Mouse (Mus musculus): Measurements from ENCODE around the gene Mapkap1. TPM values are rescaled to one million over a fixed set of nuclear protein-coding genes. Genes with fewer than 3 reads are reported as not detected.

The Mapkap1 gene
- polyA plus RNA-seq, 1 experiment = 52.1 TPM

- H3K4me3 ChIP-seq (ENCODE audit: control insufficient read depth, low read depth, low read length) = no peak overlapping the region
- H3K27me3 ChIP-seq (ENCODE audit: control insufficient read depth, insufficient read depth, low read length) = no peaks in the 10 kb centered on the region
- TF ChIP-seq CTCF (IDR thresholded peaks at IDR 0.05; ENCODE audit: control insufficient read depth, insufficient read depth, insufficient replicate concordance, low read depth, low read length) = no peak
- no peak for TF ChIP-seq POLR2A (IDR thresholded peaks at IDR 0.05; ENCODE audit: control insufficient read depth, low read depth, low read length)
- H3K27ac ChIP-seq (ENCODE audit: control insufficient read depth, insufficient read depth, low read depth, low read length) = no peak overlapping the region
- H3K4me1 ChIP-seq (ENCODE audit: control insufficient read depth, insufficient read depth, low read length) = no peaks in the 10 kb centered on the region
- no peaks in the 10 kb centered on the region for H3K36me3 ChIP-seq (ENCODE audit: control insufficient read depth, insufficient read depth, low read length)
These were observed 123.5 kb downstream of the Mapkap1 start for GRCm38 (mm10) chr2:34530042-34530441.

DNA sequence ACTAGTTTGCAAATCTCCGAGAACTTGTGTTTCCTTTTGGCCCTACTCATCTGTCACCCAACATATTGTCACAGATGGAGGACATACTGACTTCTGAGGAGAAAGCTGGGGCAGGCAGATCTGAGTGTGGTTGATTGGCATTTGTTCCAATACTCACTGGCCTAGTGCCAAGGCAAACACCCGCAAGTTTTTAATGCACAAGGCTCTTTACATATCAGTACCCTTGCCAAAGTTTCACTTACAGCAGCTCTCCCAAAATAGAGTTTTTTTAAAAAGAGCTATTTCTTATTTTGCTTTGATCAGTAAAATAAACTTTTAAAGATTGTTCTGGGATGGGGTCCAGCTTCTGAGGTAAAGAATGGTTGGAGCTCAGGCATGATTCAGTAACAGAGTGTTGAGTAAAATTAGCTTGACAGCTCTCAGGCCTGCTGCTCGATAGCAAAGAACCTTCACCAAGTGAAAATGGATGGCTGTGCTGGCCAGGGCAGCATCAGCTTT, 125.3 kb downstream of the Mapkap1 start:
- no peak overlapping the region for H3K27ac ChIP-seq (ENCODE audit: control insufficient read depth, insufficient read depth, low read depth, low read length)
- no peak for TF ChIP-seq POLR2A (IDR thresholded peaks at IDR 0.05; ENCODE audit: control insufficient read depth, low read depth, low read length)
- no peak for TF ChIP-seq CTCF (IDR thresholded peaks at IDR 0.05; ENCODE audit: control insufficient read depth, insufficient read depth, insufficient replicate concordance, low read depth, low read length)
- no peaks in the 10 kb centered on the region for H3K4me1 ChIP-seq (ENCODE audit: control insufficient read depth, insufficient read depth, low read length)

DNA sequence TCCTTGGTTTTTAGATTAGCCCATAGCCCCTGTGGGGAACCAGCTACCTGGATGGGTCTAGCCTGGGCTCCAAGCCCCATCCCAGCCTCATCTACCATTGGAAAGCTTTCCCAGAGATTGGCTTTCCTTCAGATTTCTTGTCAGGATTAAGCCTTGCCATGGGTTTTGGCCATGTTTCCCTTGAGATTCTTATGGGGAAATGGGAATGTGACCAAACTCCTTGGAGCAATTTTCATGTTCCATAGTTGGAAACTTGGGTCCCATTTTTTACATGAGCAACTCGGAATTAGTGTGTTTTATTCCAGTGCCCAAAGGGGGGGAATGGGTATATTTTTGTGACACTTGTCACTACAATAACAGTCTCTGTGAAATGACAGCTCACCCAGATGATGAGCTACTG, 125.8 kb downstream of the Mapkap1 start:
- TF ChIP-seq CTCF (IDR thresholded peaks at IDR 0.05; ENCODE audit: control insufficient read depth, insufficient read depth, insufficient replicate concordance, low read depth, low read length) (no peak), POLR2A (IDR thresholded peaks at IDR 0.05; ENCODE audit: control insufficient read depth, low read depth, low read length) (no peak)
- no peaks in the 10 kb centered on the region; the same call in 1 of the 2 replicates for H3K36me3 ChIP-seq (ENCODE audit: control insufficient read depth, insufficient read depth, low read length)
- no peak overlapping the region for H3K4me3 ChIP-seq (ENCODE audit: control insufficient read depth, low read depth, low read length)

More for the DNA sequence above, 125.3 kb downstream of the Mapkap1 start:
- no peaks in the 10 kb centered on the region; the same call in 1 of the 2 replicates for H3K36me3 ChIP-seq (ENCODE audit: control insufficient read depth, insufficient read depth, low read length)
- H3K4me3 ChIP-seq (ENCODE audit: control insufficient read depth, low read depth, low read length) = no peak overlapping the region
- no peaks in the 10 kb centered on the region for H3K27me3 ChIP-seq (ENCODE audit: control insufficient read depth, insufficient read depth, low read length)

GRCm38 (mm10) chr2:34533281-34533680, 126.7 kb downstream of the Mapkap1 start:
- Histone ChIP-seq H3K4me3 (ENCODE audit: control insufficient read depth, low read depth, low read length) (no peak overlapping the region), H3K27me3 (ENCODE audit: control insufficient read depth, insufficient read depth, low read length) (no peaks in the 10 kb centered on the region), H3K36me3 (ENCODE audit: control insufficient read depth, insufficient read depth, low read length) (no peaks in the 10 kb centered on the region; the same call in 1 of the 2 replicates), H3K4me1 (ENCODE audit: control insufficient read depth, insufficient read depth, low read length) (no peaks in the 10 kb centered on the region), H3K27ac (ENCODE audit: control insufficient read depth, insufficient read depth, low read depth, low read length) (no peak overlapping the region)
- no peak for TF ChIP-seq POLR2A (IDR thresholded peaks at IDR 0.05; ENCODE audit: control insufficient read depth, low read depth, low read length)
- TF ChIP-seq CTCF (IDR thresholded peaks at IDR 0.05; ENCODE audit: control insufficient read depth, insufficient read depth, insufficient replicate concordance, low read depth, low read length) = no peak

More for the DNA sequence above, 125.8 kb downstream of the Mapkap1 start:
- no peaks in the 10 kb centered on the region for H3K4me1 ChIP-seq (ENCODE audit: control insufficient read depth, insufficient read depth, low read length)
- no peaks in the 10 kb centered on the region for H3K27me3 ChIP-seq (ENCODE audit: control insufficient read depth, insufficient read depth, low read length)
- H3K27ac ChIP-seq (ENCODE audit: control insufficient read depth, insufficient read depth, low read depth, low read length) = no peak overlapping the region

GRCm38 (mm10) chr2:34534996-34535395, 128.4 kb downstream of the Mapkap1 start:
- Histone ChIP-seq H3K27me3 (ENCODE audit: control insufficient read depth, insufficient read depth, low read length) (no peaks in the 10 kb centered on the region), H3K4me1 (ENCODE audit: control insufficient read depth, insufficient read depth, low read length) (no peaks in the 10 kb centered on the region), H3K27ac (ENCODE audit: control insufficient read depth, insufficient read depth, low read depth, low read length) (no peak overlapping the region), H3K4me3 (ENCODE audit: control insufficient read depth, low read depth, low read length) (no peak overlapping the region), H3K36me3 (ENCODE audit: control insufficient read depth, insufficient read depth, low read length) (no peaks in the 10 kb centered on the region; the same call in 1 of the 2 replicates)
- no peak for TF ChIP-seq CTCF (IDR thresholded peaks at IDR 0.05; ENCODE audit: control insufficient read depth, insufficient read depth, insufficient replicate concordance, low read depth, low read length)
- TF ChIP-seq POLR2A (IDR thresholded peaks at IDR 0.05; ENCODE audit: control insufficient read depth, low read depth, low read length) = no peak

DNA sequence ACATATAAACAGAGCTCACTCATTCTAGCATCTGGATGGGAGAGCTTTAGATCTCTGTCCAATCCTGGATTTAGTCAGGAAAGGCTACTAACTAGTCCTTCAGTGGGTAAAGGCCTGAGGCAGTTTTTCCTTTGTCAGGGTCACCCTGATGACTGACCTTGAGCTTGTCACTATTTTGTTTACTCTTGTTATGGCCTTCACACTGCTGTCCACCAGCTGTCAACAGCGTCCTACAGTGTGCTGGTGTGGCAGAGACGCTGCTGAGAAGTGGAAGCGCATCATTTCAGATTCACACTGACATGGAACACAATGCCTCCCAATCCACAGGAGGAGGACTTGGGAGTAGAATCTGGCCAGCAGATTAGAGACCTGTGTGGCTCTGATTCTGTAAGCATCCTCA, 130.8 kb downstream of the Mapkap1 start:
- H3K4me3 ChIP-seq (ENCODE audit: control insufficient read depth, low read depth, low read length) = no peak overlapping the region
- H3K27me3 ChIP-seq (ENCODE audit: control insufficient read depth, insufficient read depth, low read length) = no peaks in the 10 kb centered on the region
- H3K36me3 ChIP-seq (ENCODE audit: control insufficient read depth, insufficient read depth, low read length) = no peaks in the 10 kb centered on the region; the same call in 1 of the 2 replicates
- no peaks in the 10 kb centered on the region for H3K4me1 ChIP-seq (ENCODE audit: control insufficient read depth, insufficient read depth, low read length)
- no peak overlapping the region for H3K27ac ChIP-seq (ENCODE audit: control insufficient read depth, insufficient read depth, low read depth, low read length)
- TF ChIP-seq POLR2A (IDR thresholded peaks at IDR 0.05; ENCODE audit: control insufficient read depth, low read depth, low read length) = no peak

DNA sequence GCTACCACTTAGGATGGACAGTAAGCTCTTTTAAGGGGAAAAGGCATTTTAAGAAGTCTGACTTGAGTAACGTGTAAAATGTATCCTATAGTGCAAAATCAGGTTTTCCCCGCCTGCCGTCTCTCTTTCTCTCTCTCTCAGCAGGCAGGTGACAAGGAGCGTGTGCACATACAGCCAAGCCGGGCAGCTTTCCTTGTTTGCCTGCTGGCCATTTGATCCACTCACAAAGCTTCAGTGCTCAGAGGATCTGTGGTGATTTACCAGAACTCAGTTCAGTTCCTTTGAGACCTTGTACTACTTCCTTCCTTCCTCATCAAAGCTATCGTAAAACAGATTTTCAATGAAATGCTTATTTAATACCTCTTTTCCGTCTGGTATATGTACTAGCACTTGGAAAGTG, 137.0 kb downstream of the Mapkap1 start:
- Histone ChIP-seq H3K4me1 (ENCODE audit: control insufficient read depth, insufficient read depth, low read length) (no peaks in the 10 kb centered on the region), H3K27ac (ENCODE audit: control insufficient read depth, insufficient read depth, low read depth, low read length) (no peak overlapping the region), H3K36me3 (ENCODE audit: control insufficient read depth, insufficient read depth, low read length) (no peaks in the 10 kb centered on the region), H3K27me3 (ENCODE audit: control insufficient read depth, insufficient read depth, low read length) (no peaks in the 10 kb centered on the region), H3K4me3 (ENCODE audit: control insufficient read depth, low read depth, low read length) (no peak overlapping the region)
- TF ChIP-seq CTCF (IDR thresholded peaks at IDR 0.05; ENCODE audit: control insufficient read depth, insufficient read depth, insufficient replicate concordance, low read depth, low read length) = no peak
- TF ChIP-seq POLR2A (IDR thresholded peaks at IDR 0.05; ENCODE audit: control insufficient read depth, low read depth, low read length) = no peak

DNA sequence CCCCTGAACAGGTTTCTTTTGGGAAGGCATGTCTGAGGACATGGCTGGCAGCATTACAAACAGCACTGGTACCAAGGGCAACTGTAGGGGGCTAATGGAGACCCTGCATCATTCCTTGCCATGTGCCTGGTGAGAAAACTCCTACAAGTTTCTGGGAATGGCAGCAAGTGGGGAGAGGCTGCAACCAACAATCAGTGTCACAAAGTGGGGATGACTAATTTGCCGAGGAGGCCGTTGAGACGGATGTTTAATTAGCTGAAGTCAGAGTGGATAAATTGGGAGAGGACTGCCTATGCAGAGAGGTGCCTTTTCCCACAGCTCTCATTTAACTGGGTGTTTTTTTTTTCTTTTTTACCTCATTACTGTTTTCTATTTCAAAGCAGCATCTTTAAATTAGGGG, 137.4 kb downstream of the Mapkap1 start:
- H3K4me3 ChIP-seq (ENCODE audit: control insufficient read depth, low read depth, low read length) = no peak overlapping the region
- TF ChIP-seq CTCF (IDR thresholded peaks at IDR 0.05; ENCODE audit: control insufficient read depth, insufficient read depth, insufficient replicate concordance, low read depth, low read length) (no peak), POLR2A (IDR thresholded peaks at IDR 0.05; ENCODE audit: control insufficient read depth, low read depth, low read length) (no peak)
- H3K27me3 ChIP-seq (ENCODE audit: control insufficient read depth, insufficient read depth, low read length) = no peaks in the 10 kb centered on the region
- no peak overlapping the region for H3K27ac ChIP-seq (ENCODE audit: control insufficient read depth, insufficient read depth, low read depth, low read length)
- no peaks in the 10 kb centered on the region for H3K36me3 ChIP-seq (ENCODE audit: control insufficient read depth, insufficient read depth, low read length)
- no peaks in the 10 kb centered on the region for H3K4me1 ChIP-seq (ENCODE audit: control insufficient read depth, insufficient read depth, low read length)
